Mouse (Mus musculus) testis, postnatal 14 days (tissue): ENCODE measurements around the gene Clmn.
"Not testable (repeated sequence)": the region's sequence is repeated elsewhere in the genome, so short reads cannot be mapped to it uniquely, and the experiment has no call there.

Experiments used
- DNase-seq: peaks from one replicate; pipeline ENCODE4 v3.0.0; 2021; ENCODE audit warnings: low spot score

The Clmn gene

DNA sequence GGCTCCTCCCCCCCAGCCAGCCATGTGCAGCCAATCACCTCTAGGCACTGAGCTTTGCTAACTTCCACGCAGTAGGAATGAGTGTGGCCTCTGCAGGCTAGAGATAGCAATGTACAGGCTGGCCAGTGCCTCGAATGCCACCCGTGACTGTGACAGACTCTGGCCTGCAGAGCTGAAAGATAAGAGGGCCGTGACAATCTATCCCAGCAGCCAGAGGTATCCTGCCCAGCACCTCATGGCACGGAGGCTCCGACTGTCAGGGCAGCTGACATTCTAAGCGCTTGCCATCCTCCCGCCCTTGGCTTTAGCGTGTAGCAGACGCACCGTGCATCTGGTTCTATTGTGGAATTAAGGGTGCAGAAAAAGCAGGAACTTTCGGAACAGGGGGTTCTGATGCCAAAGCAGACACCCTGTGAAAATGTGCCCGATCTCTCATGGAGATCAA lies 26.9 kb downstream of the Clmn start:
- DNase-seq, result no peak

DNA sequence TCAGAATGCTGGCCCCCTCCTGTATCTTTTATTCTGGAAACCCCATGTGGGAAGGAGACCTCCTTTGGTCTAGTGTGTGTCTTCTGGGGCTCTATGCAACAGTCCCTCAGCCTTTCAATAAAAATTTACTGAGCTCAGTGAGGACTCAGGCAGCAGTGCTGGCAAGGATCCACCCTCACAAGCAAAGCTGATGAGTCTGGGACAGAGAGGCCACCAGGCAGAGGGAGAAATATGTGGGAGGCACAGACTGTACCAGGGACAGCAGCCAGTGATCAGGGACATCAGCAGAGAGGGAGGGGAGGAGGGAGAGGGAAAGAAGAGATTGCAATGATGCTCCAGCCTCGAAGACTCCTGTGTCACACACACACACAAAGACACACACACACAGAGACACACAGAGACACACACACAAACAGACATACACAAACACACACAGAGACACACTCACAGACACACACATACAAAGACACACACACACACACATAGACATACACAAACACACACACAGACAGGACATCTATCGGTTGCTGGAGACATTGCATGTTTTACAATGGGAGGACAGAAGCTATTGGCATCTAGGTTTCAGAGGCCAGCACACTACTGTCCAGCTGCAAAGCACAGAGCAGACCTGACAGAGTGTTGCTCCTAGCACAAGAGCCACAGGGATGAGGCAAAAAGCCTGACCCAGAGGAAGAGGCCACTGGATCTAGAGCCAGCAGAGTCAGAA lies 27.6 kb downstream of the Clmn start:
- peak; percentile 84 for DNase-seq

DNA sequence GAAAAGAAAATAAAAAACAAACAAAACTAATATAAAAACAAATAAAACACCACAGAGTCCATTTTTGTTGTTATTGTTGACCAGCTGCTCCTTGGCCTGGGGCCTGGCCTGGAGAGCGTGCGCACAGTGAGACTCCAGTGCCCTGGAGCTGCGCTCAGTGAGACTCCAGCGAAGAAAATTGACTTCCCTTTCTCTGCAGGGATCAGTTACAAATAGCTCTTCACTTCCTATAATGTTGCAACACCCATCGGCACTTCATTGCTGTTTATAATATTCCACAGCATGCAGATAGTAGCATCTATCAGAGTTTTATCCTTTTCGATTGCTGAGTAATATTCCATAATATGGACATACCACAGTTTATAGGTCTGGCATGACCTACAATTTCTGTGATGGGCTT lies 28.6 kb downstream of the Clmn start:
- no peak for DNase-seq

DNA sequence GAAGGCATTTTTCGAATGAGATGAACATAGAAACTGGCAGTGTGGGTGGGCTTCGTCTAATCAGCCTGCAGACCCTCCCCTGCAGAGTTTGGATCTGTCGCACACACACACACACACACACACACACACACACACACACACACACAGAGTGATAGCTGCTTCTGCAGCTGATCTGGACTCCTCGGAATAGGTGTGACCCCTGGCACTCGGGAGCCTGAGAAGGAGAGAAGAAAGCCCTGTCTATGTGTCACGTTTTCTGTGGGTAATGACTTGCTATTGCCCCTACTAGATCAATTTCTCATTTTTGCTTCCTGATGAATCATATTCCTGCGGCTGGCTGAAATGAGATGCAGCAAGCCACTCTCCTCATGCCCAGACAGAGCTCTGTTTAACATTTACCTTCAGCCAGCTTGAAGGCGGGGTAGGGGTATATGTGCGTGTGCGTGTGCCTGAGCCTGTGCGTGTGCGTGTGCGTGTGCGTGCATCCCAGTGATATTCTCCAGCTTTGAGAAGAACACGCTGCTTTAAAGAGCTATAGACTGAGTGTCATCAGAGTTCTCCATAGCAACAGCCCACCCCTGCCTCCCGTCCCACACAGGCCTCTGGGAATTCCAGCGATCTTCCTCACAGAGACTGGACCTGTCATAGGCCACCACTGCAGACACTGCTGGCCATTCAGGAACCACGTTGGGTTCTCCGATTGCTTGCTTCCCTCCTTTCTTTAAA lies 29.3 kb downstream of the Clmn start:
- DNase-seq, result no peak

DNA sequence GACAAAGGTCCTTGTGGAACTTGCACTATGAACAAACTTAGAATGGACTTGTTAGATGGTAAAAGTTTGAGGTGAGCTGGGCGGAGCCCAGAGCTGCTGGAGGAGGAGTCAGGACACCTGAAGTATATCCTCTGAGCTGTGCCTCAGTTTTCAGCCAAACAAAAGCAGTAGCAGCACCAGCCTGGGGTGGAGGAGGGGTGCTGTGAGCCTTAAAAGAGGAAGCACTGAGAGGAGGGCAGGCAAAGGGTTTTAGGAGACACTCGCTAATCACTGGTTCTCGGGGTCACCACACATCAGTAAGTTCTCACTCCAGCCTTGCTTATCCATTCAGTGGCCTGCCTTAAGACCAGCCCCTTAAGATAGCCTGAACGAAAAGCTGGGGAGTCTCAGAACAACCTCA lies 30.1 kb downstream of the Clmn start:
- no peak for DNase-seq

DNA sequence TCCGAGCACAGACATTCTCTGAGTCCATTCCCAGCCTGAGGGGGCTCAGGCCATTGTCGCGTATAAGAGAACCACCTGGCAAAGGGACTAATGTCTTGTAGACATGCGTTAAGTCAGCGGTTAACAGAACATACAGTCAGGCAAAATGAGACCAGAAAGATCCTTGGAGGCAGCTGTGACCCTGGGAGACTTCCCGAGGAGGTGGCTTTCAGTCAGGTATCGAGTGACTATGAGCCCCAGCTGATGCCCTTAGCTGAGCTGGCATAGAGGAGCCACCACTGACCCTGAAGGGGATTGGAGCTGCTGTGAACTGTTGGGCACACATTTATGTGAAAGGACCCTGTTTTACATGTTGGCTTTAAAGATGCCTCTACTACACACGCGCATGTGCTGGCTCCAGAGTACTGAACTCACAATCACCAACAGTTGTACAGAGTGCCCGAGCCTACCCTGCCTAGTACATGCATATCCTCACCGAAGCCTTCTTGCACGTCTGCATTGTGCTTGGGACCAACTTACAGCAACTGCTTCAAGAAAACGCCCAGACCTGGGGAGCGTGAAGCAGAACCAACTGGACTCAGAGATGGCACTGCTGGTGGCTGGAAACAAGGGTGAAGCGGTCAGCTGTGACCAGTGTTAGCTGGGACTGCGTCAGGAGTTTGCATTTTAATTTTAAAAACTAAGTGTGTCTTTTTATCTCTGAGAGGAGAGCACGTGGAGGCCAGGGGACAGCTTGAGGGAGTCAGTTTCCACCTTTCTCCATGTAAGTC lies 34.0 kb downstream of the Clmn start:
- DNase-seq, result no peak

DNA sequence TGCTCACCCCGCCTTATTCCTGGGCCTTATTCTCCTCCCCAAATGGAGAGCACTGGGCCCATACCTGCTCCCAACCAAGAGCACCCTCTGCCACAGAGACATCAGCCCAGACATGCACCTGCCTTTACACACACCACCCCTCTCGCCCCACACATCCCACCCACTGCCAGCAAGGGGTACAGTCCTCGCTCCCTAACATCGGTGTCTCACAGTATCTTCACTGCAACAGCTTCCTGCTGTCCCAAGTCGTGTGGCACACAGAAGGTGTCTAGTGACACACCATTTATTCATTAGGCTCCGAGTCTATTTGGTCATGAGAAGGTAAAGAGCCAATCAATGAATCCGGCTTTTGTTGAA lies 34.6 kb downstream of the Clmn start:
- no peak for DNase-seq

DNA sequence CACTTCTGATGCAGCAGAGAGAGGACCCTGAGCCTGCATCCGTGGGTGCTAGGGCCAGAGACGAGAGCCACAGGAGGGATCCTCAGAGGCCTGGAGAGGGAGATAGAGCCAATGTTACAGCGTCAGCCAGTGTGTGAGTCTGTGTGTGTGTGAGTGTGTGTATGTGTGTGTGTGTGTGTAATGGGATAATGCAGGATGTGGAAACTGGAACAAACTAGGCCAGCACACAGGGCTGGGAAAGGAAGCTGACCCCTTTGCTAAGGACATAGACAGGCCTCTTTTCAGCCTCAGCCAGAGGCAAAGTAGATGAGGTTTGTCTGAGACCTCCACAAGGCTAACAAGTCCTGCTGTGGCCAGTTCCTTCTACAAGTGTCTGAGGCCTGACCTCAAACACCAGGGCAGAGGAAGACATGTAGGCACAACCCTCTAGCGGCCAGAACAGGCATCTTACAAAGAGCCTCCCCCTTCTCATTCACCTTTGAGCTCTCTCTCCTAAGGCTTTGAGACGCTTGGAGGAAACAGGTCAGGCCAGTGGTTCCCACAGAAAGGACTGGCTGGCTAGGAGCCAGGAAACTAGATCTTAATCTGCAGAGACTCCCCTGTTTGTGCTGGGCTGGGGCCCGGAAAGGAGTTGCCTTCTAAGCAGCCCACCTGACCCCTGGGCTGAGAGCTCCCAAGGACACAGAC lies 35.1 kb downstream of the Clmn start:
- DNase-seq, result peak; percentile 29

DNA sequence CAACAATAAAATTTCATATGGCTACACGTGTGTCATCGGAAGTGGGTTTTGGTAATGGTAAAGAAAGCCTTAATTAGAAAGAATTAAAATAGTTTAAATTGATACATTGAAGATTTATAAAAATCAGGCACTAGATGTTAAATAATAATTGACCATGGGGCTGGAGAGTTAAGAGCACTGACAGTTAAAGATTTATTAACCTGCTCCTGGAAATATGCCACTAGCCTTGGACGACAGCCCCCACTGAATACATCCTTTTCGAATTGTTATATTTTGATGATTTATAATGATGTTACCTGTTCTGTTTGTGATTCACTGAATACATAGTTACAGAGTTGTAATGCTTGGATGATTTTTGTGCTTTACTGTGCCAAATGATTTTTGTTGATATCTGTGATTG lies 35.9 kb downstream of the Clmn start:
- not testable (repeated sequence) for DNase-seq

DNA sequence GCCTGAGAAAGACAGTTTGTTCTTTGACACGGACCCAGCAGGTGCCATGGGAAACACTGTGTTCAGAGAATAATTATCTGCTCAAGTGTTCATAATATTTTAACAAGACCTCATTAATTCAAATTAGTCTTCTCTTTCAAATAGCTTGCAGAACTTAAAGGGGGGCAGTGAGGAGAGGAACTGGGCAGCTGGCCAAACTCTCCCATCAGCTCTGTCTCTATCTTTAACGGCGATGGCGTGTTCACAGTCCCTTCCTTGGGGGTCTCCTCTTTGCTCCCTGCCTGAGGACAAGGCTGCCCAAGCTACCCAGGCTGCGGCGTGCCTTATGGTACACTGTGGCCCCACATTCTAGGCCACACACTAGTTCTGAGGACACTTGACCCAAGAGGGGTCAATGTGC lies 37.2 kb downstream of the Clmn start:
- DNase-seq, result no peak

DNA sequence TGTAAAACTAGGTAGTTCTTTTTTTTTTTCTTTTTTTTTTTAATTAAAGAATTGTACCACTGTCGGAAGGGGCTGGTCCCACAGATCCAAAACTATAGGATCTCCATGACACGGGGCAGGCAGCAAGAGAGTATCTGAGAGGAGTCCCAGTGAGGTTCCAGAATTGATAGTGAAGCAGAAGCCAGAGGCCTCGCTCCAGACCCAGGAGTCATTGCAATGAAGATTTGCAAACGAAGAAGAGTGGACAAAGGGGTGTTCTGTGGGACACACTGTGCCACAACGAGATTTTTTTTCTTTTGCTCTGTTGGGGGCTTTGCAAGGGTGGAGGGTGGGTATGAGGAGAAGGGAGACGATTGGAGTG lies 40.0 kb downstream of the Clmn start:
- no peak for DNase-seq

DNA sequence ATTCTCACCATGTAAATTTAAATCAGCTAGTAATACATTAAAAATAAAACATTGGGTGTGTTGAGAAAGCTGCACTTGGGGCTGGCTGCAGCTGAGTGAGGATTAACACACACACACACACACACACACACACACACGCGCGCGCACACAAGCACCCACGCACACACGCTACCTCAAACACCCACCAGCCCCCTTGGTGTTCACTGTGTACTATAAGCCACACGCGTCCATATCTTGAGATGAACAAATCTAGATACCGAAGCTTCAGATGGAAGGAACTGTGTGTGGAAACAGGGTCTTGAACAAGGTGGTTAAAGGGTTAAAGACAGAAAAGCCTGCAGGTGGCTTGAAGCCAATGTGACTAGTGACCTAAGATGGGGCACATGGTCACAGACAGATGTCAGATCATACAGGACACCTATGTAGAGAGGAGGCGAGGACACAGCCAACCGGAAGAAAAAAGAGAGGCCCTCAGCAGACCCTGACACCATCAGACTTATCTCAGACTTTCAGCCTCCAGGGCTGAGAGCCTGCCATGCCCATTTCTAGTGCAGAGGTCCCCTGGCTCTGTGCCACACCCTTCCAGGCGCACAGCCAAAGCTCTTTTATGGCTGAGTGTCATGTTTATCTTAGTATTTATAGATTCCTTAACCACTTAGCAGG lies 40.5 kb downstream of the Clmn start:
- peak; percentile 53 for DNase-seq

DNA sequence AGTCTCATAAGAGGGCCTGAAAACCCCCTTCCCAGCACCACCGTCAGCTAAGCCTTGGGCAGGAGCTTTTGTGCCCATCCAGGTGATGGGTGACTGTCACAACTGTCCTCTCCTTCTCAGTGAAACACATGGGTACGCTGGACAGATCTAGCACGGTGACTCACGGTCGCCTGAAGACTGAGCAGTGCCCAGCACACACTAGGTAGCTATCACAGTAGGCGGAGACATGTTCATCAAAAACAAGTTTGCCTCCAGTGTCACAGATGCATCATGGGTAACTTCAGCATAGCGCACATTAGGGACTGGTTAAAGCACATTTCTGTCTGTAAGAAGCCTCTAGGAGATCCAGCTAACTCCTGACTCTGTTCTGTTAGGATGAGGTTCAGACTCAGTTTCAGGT lies 41.2 kb downstream of the Clmn start:
- no peak for DNase-seq

DNA sequence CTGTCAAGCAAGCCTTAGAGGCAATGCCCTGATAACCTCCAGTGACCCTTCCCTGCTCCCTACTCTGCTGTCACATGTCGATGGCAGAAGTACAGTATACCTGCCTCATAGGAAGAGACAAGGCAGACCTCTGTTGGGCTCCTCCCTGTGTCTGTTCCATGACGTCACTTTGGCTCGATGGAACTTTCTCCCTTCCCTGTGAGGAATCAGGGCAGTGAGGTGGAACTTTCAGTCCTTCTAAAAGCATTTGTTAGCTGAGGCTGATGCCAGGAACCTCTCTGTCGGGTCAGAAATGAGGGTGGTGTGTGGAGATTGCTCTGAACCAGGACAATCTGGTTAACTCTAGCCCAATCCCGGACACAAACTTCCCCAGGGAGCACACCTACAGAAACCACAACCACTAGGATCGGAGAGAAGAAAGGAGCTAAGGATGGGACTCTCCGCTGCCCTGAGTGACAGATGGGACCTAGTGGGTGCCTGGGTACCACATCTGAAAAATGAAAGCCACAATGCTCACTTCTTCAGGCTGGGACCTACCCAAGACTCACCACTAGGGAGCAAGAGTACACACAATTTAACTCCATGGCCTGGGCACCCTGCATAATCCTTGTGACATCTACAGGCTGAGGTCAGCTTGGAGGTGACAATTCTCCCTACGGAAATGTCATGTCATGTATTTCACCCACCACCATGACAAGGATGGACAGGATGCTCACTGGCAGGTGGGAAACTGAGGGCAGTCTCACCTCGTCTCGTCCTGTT lies 41.9 kb downstream of the Clmn start:
- DNase-seq, result peak; percentile 48

DNA sequence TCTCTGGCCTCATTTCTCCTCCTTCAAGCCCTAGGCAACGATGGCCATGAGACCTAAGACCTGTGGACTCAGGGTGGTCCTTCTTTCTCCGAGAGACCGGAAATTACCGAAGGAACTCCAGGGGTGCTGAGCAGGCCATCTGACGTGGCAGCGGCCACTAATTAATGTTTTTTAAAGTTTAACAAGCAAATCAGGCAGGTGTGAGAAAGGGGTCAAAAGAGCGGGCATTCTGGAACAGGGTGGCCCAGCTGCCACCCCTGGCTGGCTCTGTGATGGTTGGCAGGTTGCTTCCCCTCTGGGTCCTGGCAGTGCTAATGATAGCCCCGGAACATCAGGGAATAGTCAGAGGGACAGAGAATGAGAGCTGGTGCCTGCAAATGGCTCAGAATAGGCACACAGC lies 42.7 kb downstream of the Clmn start:
- DNase-seq, result no peak

DNA sequence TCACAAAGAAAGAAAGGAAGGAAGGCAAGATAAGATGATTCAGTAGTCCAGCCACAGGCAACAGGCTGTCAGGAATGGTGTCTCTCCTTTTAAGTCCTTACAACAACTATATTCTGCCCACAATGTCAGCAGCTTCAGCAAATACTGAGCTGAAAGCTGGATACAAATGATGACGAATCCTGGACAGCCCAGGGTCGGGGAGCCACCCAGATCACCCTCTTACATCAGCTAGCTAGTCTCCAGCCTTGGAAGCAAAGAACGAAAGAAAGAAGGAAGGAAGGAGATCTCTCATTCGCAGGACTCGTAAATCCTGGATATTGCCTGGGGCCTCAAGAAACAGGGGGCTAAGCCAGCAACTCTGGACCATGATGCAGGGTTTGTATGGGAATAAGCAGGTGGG lies 44.8 kb downstream of the Clmn start:
- DNase-seq, result no peak

DNA sequence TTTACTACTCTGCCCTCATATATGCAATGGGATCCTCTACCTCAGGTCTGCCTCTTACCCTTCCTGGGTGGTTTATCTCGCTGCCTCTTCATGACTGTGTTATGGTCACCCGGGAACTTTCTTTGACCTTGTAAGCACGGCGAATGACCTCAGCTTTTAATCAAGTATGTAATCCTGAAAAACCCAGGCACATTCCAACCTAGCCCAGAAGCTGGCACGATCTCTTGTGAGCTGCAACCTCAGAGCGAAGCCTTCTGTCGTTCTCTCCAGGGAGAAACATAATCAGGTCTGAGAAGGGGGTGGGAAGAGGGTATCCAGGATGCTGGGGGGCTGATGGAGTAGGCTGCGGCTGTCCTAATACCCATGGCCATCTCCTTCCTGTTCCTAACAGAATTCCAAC lies 45.8 kb downstream of the Clmn start:
- DNase-seq, result no peak

DNA sequence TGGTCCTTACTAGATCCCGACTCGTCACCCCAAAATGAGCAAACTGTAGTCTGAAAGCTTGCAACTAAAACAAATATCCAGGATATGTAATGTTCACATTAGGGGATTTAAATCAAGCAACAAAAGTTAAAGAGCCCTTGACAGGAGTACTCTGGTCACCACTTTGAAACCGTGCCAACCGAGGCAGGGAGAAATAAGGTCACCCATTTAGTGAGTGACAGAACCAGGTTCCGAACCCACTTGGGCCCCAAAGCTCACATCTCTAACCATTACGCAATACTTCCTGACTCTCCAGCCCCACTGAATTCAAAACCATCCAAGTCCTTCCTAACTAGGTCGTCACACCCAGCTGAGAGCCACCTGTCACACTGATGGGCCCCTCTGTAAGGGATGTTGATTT lies 46.8 kb downstream of the Clmn start:
- no peak for DNase-seq

DNA sequence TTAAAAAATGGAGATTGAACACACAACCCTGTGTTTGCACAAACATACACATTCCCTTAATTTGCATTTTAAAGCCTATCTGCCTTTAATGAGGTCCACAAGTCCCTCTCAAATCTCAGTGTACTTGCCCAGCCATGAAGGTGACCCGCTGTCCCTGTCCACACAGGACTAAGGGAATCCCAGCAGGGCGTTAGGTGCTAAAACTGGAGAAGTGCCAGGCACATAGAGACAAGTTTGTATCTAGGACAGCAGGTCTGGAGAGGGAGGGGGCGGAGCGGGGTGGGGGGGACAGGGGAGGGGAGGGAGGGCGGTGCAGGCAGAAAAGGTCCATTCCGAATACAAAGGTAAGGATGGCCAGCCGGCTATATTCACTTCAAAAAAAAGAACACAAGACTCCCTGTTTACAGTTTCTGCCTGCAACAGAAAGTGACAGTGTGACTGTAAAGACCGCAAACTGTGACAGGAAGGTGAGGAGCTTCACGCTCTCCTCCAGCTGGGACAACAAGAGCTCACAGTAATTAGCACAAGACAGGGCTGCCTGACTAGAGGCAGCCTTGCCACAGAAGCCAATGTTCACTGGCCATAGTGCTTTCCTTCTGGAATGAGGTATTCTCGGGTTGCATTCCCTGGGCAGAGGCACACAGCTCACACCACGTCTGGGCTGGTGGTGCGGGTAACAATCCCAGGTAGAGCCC lies 47.6 kb downstream of the Clmn start:
- DNase-seq, result no peak

DNA sequence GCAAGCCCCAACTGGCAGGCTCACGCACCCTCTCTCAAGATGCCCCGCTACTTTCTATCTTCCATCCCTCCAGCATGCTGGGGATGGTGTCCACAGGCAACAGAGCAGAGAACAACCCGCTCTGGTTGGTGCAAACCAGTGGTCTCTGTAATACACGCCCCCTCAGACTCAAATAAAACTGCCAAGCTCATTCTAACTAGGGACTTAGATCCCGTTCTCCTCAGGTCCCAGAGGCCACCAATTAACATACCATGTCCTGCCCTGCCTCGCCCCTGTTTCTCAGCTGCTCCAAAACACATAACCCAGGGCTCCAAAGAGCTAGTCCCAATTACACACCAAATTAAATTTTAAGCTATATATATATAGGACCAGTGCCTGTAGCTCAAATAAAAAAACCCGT lies 50.6 kb downstream of the Clmn start:
- DNase-seq, result no peak

DNA sequence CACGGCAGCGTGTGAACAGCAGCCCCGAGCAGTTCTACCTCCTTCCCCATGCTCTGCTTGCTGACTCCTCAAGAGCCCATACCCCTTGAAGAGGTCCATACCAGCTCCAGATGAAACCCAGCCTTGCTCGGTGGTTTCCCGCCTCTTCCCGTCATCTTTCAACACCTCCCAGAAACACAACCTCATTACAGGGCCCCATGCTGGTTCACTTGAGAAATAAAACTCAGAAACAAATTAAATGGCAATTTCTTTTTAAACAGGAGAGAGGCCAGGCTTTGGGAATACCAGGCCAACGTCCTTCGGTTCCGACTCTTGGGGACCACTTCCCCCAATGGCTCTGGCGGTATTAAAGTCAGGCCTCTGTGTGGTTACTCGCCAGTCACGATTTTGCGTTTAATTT lies 51.1 kb downstream of the Clmn start:
- no peak for DNase-seq
